Mouse (Mus musculus) hindbrain, embryonic 16.5 days (tissue): ENCODE results near the gene Acpp. TPM values are rescaled to one million over a fixed set of nuclear protein-coding genes. Genes with fewer than 3 reads are reported as not detected.
A peak's percentile ranks its signal among the peaks of the same experiment; 100 is the strongest.

Experiments
- ATAC-seq: fragments of 200-750 bp; cut with Nextera tagmentation; 2 replicates; pipeline ENCODE4 v1.8.0; 2017; ENCODE audit warnings: moderate TSS enrichment, moderate library complexity
- H3K27ac ChIP-seq: fragments of 300-500 bp; sonication (generic); 2 replicates; pipeline ENCODE4 v1.5.1; 2014; ENCODE audit warnings: low read depth, mild to moderate bottlenecking, control low read depth, low read length, moderate library complexity
- H3K27me3 ChIP-seq: fragments of 300-500 bp; sonication (generic); replicated peaks from 2 replicates; pipeline ENCODE4 v1.6.1; 2014; ENCODE audit warnings: low read length; ENCODE audit not compliant: control insufficient read depth, insufficient read depth
- H3K36me3 ChIP-seq: fragments of 300-500 bp; sonication (generic); 2 replicates; pipeline ENCODE4 v1.6.1; 2014; ENCODE audit warnings: mild to moderate bottlenecking, low read length, moderate library complexity, mixed read lengths; ENCODE audit not compliant: control insufficient read depth, insufficient read depth
- H3K4me1 ChIP-seq: fragments of 300-500 bp; sonication (generic); 2 replicates; pipeline ENCODE4 v1.6.1; 2014; ENCODE audit warnings: low read depth, low read length; ENCODE audit not compliant: control insufficient read depth, insufficient read depth
- H3K4me2 ChIP-seq: fragments of 300-500 bp; sonication (generic); 2 replicates; pipeline ENCODE4 v1.6.1; 2014; ENCODE audit warnings: mild to moderate bottlenecking, low read length, control low read depth, moderate library complexity
- H3K4me3 ChIP-seq: fragments of 300-500 bp; sonication (generic); 2 replicates; pipeline ENCODE4 v1.5.1; 2014; ENCODE audit warnings: mild to moderate bottlenecking, low read length, control low read depth, moderate library complexity
- H3K9ac ChIP-seq: fragments of 300-500 bp; sonication (generic); 2 replicates; pipeline ENCODE4 v1.6.1; 2014; ENCODE audit warnings: low read depth, mild to moderate bottlenecking, control low read depth, low read length, moderate library complexity
- H3K9me3 ChIP-seq: fragments of 300-500 bp; sonication (generic); 2 replicates; pipeline ENCODE4 v1.6.1; 2014; ENCODE audit warnings: mild to moderate bottlenecking, low read length, moderate library complexity; ENCODE audit not compliant: control insufficient read depth
- WGBS: fragments of 180-500 bp; shearing (Covaris S2); extraction: QIAGEN DNeasy Blood & Tissue Kit; methylation state at CpG from one replicate; pipeline ENCODE4 v1.1.7; 2014; 5-methylcytosine and 5-hydroxymethylcytosine counted together
- polyA plus RNA-seq: library from polyadenylated mRNA; unstranded; fragments of >200 nt; fragmentation: Nextera tagmentation; extraction: Ambion mirVana; gene quantifications from 2 replicates; pipeline ENCODE4 v1.2.1, GENCODE M21; 2015

Acpp gene
- polyA plus RNA-seq, 1 experiment from 2014 or later, result 0.30 TPM

DNA sequence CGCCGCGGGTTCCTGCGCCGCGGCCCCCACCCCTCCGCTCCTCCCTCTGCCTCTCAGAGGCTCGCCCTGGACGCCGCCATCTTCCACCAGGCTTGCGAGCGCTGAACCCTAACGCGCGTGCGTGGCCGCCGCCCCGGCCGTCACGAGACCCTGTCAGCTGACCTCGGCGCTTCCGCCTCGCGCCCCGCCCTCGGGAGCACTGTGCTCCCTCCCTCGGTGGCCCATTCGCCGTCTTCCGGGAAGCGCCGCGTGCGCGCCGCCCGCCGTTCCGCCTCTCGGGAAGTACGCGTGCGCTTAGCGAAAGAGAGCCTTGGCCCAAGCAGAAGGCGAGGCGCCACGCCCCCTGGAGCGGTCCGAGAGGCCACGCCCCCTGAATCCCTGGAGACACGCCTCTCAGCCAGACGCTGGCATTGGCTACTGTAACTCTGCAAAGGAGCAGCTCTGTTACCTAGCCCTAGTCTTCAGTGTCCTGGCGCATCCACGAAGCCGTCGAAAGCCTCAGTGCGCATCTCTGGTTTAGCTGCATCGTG, 74.7 kb downstream of the Acpp start, which contains the start of gene Dnajc13:
Gene Dnajc13, minus strand, starts transcription at position 108 of the 530 bp plus-strand sequence.
- no peaks in the 10 kb centered on the region for H3K9me3 ChIP-seq
- H3K4me2 ChIP-seq, result peak within 1 kb of the TSS; percentile 89
- H3K27ac ChIP-seq, result peak within 1 kb of the TSS; percentile 91
- H3K9ac ChIP-seq, result peak within 1 kb of the TSS; percentile 96
- no peaks in the 10 kb centered on the region for H3K27me3 ChIP-seq
- H3K4me1 ChIP-seq, result peaks cover 18% of the 10 kb centered on the region
- no peaks in the 10 kb centered on the region for H3K36me3 ChIP-seq
- peak; percentile 98 for ATAC-seq
- under 1% methylated on average over 59 of the region's 60 CpGs for WGBS
- peak within 1 kb of the TSS; percentile 97 for H3K4me3 ChIP-seq

DNA sequence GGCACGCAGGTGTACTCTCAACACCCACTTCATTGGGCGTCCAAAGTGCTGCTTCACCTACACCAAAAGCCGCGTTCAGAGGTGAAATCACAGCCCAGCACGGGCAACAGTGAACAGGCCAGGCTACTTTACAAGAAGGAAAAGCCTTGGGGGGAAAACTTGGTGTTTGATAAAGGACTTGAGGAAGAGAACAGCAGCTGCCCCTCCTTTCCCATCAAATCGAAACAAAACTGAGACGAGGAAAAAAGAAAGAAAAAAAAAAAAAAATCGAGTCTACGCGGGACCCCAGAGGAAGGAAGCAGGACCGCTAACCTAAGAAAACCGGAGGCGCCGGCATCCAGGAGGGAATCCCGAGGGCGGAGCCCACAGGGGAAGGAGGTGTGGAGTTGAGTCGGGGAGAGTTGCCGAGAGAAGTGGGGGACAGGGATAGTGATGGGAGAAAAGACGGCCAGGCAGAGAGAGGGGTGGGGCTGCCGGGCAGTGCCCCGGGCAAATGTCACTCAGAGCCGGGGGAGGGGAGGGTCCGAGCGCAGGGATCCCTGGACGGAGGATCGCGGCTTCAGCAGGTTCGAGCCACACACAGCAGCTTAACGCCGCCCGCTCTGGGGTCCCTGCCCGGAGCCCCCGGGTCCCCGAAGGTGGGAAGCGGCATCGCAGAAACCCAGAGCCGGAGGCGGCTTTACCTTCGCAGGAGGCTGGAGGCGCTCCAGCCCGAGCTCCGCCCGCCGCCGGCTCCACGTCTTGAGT, 75.4 kb downstream of the Acpp start:
- H3K36me3 ChIP-seq, result no peaks in the 10 kb centered on the region
- H3K27me3 ChIP-seq, result no peaks in the 10 kb centered on the region
- H3K9me3 ChIP-seq, result no peaks in the 10 kb centered on the region
- peak overlapping the region; percentile 97 for H3K4me3 ChIP-seq
- peak; percentile 71 for ATAC-seq
- H3K4me2 ChIP-seq, result peak overlapping the region; percentile 89
- WGBS, result under 1% methylated on average over 31 of the region's 46 CpGs
- peak overlapping the region; percentile 96 for H3K9ac ChIP-seq
- peak overlapping the region; percentile 91 for H3K27ac ChIP-seq
- peaks cover 18% of the 10 kb centered on the region for H3K4me1 ChIP-seq

DNA sequence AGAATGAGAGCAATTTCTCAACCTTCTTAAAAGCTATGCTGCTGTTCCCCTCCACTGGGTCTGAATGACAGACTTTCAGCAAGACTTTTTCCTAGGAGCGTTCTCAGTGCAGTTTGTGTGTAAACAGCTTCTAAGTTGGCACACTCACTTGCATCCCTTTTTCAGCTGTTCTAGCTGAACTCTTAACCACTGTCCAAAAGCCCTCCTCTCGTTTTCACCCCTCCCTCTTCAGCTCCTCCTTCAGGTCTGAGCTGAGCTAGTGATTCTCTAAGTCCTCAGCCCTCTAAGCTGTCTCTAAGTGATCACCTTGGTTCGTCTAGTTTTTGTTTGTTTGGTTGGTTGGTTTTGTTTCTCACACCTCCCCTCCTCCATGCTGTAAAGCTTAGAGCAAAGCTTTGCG, 77.2 kb downstream of the Acpp start:
- no peak overlapping the region for H3K27ac ChIP-seq
- ATAC-seq, result no peak
- H3K4me2 ChIP-seq, result no peak overlapping the region

DNA sequence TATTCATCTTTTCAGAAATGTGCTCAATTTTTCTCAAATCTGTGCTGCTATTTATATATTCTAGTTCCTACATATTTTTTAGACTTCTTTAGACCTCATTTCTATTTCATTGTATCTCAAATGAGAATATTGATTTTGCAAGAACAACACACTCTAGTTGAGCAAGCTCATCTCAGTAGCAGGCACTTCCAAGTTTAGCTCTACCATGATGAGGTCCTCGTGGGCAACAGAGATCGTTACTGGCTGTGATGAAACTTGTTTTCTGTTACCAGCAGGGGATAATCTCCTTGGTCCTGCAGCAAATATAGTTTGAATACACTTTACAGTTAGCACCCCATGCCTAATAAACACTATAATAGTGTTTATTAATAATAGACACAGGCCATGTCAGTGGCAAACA, 81.5 kb downstream of the Acpp start:
- WGBS, result 69% methylated on average over 2 of the region's 2 CpGs
- no peak overlapping the region for H3K4me2 ChIP-seq
- H3K9me3 ChIP-seq, result no peaks in the 10 kb centered on the region
- H3K4me3 ChIP-seq, result no peak overlapping the region
- no peaks in the 10 kb centered on the region for H3K27me3 ChIP-seq
- H3K27ac ChIP-seq, result no peak overlapping the region
- no peaks in the 10 kb centered on the region for H3K36me3 ChIP-seq
- H3K9ac ChIP-seq, result no peak overlapping the region
- no peak for ATAC-seq
- peaks cover 11% of the 10 kb centered on the region for H3K4me1 ChIP-seq

More for the DNA sequence above, 77.2 kb downstream of the Acpp start:
- no peaks in the 10 kb centered on the region for H3K27me3 ChIP-seq
- H3K4me1 ChIP-seq, result peaks cover 18% of the 10 kb centered on the region
- no peak overlapping the region for H3K4me3 ChIP-seq
- H3K9me3 ChIP-seq, result no peaks in the 10 kb centered on the region
- 50% methylated on average over 4 of the region's 4 CpGs for WGBS
- H3K36me3 ChIP-seq, result no peaks in the 10 kb centered on the region
- H3K9ac ChIP-seq, result no peak overlapping the region

DNA sequence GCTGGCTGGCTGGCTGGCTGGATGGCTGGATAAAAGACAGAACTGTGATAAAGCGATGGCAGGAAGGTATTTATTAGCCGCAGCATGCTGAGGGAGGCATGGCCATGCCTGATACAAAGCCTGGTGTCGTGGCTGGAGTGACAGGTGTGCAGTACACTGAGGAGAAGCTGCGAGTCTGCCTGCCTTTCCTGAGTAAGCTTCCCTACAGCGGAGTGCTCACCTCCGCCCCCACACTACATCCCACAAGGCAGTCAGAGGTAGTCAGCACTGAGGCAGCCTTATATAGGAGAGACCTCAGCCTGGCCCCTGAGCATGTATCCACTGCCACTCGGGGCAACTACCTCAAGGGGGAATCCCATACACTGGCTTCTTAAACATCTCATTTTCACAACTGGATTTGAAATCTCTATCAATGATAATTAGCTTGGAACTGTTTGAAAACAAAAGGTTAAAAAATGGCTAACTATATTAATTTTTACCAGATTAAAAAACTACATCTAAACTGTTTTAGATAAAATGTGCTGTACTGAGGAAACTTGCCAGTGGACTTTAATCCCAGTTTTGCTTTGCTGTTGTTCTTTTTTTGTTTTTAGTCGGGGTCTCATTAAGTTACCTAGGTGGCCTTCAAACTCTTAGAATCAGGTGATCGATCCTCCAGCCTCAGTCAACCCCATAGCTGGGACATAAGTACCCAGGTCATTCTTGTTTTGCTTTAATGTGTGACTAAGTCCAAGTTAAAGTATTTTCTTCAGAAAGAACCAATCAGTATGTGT, 83.0 kb downstream of the Acpp start:
- Histone ChIP-seq H3K36me3 (no peaks in the 10 kb centered on the region), H3K4me2 (no peak overlapping the region), H3K9me3 (no peaks in the 10 kb centered on the region), H3K27me3 (no peaks in the 10 kb centered on the region), H3K4me3 (no peak overlapping the region), H3K27ac (no peak overlapping the region), H3K9ac (no peak overlapping the region), H3K4me1 (no peaks in the 10 kb centered on the region; the same call in 1 of the 2 replicates)
- WGBS, result 77% methylated on average over 9 of the region's 9 CpGs
- ATAC-seq, result no peak

DNA sequence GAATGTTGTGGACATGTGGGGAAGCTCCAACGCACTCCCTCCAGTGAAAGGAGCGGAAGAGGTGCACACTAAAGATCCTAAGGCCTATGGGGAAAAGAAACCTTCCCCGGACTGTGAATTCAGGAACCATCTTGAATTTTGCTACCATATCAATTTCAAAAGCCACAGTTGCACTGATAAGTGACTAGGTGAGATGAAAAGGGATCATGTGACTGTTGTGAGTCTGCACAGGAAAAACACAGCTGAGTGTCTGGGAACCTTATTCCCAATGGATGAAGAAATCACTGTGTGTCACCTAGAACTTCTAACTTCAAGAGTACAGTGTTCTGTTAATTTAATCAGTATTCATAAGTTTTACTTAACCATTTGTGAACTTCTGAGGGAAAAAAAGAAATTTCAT, 84.9 kb downstream of the Acpp start:
- Histone ChIP-seq H3K4me3 (no peak overlapping the region), H3K9ac (no peak overlapping the region), H3K36me3 (no peaks in the 10 kb centered on the region), H3K27ac (no peak overlapping the region), H3K4me2 (no peak overlapping the region), H3K4me1 (no peaks in the 10 kb centered on the region; the same call in 1 of the 2 replicates), H3K27me3 (no peaks in the 10 kb centered on the region), H3K9me3 (no peaks in the 10 kb centered on the region)
- 95% methylated on average over 3 of the region's 3 CpGs for WGBS
- ATAC-seq, result no peak

DNA sequence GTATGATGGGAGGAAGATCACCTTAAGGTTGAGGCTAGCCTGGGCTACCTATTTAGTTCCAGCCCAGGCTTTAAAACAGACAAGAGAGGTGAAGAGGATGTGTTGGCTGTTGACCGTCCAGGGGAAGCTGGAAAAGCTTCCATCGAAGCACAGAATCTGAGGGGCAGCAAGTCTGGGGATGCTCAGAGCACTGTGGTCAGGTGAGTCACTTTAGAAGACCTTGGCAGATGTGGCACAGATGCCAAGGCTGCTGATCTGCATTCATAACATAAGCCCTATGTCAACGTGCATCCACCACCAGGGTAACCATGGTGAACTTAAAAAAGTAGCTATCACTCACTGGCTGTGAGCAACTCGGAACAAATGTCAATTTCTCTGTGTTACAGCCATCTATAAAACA, 85.9 kb downstream of the Acpp start:
- Histone ChIP-seq H3K9me3 (no peaks in the 10 kb centered on the region), H3K4me3 (no peak overlapping the region), H3K4me2 (no peak overlapping the region), H3K27me3 (no peaks in the 10 kb centered on the region), H3K36me3 (no peaks in the 10 kb centered on the region), H3K4me1 (no peaks in the 10 kb centered on the region; the same call in 1 of the 2 replicates), H3K9ac (no peak overlapping the region), H3K27ac (no peak overlapping the region)
- ATAC-seq, result no peak
- WGBS, result 91% methylated on average over 4 of the region's 4 CpGs

- no peak overlapping the region for H3K27ac ChIP-seq
- H3K4me2 ChIP-seq, result no peak overlapping the region
- H3K4me3 ChIP-seq, result no peak overlapping the region
- no peaks in the 10 kb centered on the region for H3K9me3 ChIP-seq
- H3K9ac ChIP-seq, result no peak overlapping the region
- 91% methylated on average over 8 of the region's 8 CpGs for WGBS
- ATAC-seq, result no peak
- no peaks in the 10 kb centered on the region for H3K27me3 ChIP-seq
- H3K4me1 ChIP-seq, result no peaks in the 10 kb centered on the region; the same call in 1 of the 2 replicates
- H3K36me3 ChIP-seq, result no peaks in the 10 kb centered on the region
Measured at GRCm38 (mm10) chr9:104251111-104251510, 86.4 kb downstream of the Acpp start.
